Mouse (Mus musculus) ES-E14 (cell line): ENCODE data around the gene Slc25a19.

Experiments
- CHD2 ChIP-seq: IDR thresholded peaks from 2 replicates; pipeline ENCODE4 v1.6.1; 2014; ENCODE audit warnings: mild to moderate bottlenecking, low read depth, low read length, inconsistent platforms
- HCFC1 ChIP-seq: IDR thresholded peaks from 2 replicates; pipeline ENCODE4 v1.6.1; 2012; ENCODE audit warnings: low read length, inconsistent platforms, borderline replicate concordance; ENCODE audit not compliant: insufficient read depth

DNA sequence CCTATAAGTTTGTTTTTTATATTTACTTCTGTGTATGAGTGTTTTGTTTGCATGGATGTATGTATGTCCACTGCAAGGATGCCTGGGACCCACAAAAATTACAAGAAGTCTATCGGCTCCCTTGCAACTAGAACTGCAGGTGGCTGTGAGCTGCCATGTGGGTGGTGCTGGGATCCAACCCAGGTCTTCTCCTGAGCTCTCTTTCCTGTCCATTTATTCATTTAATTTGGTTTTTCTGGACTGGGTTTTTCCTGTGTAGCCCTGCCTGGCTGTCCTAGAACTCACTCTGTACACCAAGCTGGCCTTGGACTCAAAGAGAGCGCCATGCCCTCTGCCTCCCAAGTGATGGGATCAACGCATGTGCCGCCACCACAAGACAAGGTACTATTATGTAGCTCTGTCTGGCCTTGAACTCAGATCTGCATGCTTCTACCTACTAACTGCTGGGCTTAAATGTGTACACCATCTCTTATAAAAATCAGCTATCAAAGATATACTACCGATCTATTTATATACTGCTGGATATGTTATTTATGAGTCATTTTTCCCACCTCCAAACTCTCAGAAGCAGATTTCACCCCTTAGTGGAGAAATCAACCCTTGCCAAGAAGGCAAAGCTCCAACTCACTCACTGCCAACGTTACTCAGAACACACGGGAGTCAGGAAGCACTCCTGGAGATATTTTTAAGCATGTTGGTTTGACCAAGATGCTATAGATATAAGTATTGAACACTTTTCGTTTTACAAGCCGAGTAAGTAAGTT lies 45.6 kb upstream of the Slc25a19 start:
- TF ChIP-seq HCFC1 (no peak), CHD2 (no peak)
